ENCODE assay signal across 11 mouse cellular contexts in the genomic region with DNA sequence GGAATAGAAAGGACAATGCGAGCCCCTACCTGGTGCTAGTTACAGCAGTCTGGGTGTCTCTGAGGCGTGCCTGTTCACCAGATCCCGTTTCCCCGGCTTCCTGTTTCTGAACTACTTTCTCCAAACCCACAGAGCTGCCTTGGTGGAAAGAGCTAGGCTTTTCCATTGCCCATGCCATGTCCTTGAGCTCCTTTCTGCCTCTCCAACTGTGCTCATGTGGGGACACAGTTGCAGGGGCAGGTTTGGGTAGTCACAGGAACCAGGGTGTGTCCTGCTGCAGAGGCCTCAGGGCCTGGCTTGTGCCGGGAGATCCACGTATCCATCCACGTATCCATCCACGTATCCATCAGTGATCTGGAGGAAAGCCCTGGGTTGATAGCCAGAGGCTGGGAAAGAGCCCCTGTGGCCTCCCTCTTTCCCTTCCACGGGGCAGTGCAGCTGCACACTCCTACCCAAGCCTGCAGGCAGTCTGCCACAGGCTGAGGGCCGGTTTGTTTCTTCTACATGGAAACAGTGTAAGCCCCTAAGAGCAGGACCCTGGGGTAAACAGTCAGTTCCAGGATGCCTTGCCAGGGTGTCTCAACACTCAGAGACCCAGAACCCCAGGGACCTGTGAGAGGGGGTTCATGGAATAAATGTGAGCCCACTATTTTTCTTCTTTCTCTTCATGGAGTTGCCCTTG. TPM values are rescaled to one million over a fixed set of nuclear protein-coding genes. Genes with fewer than 3 reads are reported as not detected.
DNase-seq lines count a peak whose midpoint lies in the region; ATAC-seq and TF ChIP-seq lines count a peak whose summit lies in the region.
"Had no signal": no experiment of that assay in that cellular context is flagged by ENCODE, and none has a peak within 500 bp of the region (broad histone marks: within the 10 kb centered on the region; RNA-seq: fewer than 3 reads in every experiment).

No protein-coding gene starts in this region.

- no peaks in the 10 kb centered on the region for H3K9me3 ChIP-seq in hindbrain, postnatal 0 days (ENCODE audit: low read length)

- H3K36me3 ChIP-seq in hindbrain, postnatal 0 days (ENCODE audit: insufficient read depth, low read length) = no peaks in the 10 kb centered on the region

- H3K4me3 ChIP-seq in hindbrain, postnatal 0 days (ENCODE audit: low read length) = no peak overlapping the region
- no peak overlapping the region for H3K4me3 ChIP-seq in left cerebral cortex, adult 2 months

- TF ChIP-seq CTCF in hindbrain, postnatal 0 days (IDR thresholded peaks at IDR 0.05; ENCODE audit: low read depth) = no peak
- TF ChIP-seq CTCF in left cerebral cortex, adult 2 months (IDR thresholded peaks at IDR 0.05) = no peak

- DNase-seq in kidney, adult 11 months = peak; percentile 36
- no peak for DNase-seq in kidney, postnatal 10 days
- DNase-seq in 416B (ENCODE audit: low read depth) = peak; percentile 60
- DNase-seq in NIH3T3 (ENCODE audit: low read depth) = peak; percentile 70
- DNase-seq in hindbrain, postnatal 0 days (ENCODE audit: low spot score) = no peak
- DNase-seq in left cerebral cortex, adult 2 months (ENCODE audit: extremely low spot score in 1 of 2, low spot score in 2 of 2) = no peak
- no peak for DNase-seq in right cerebral cortex, postnatal 14 days
- no peak for DNase-seq in layer of hippocampus, postnatal 14 days (ENCODE audit: low spot score in 2 of 2)
- DNase-seq: lung, postnatal 14 days; retina, postnatal 1 day had no signal

- H3K4me2 ChIP-seq in hindbrain, postnatal 0 days (ENCODE audit: low read depth, low read length) = no peak overlapping the region

- no peak for ATAC-seq in hindbrain, postnatal 0 days
- ATAC-seq: inflammation-experienced regulatory T-cells, adult 6 months had no signal

- peak overlapping the region; percentile 41; the same call in 1 of the 2 replicates for H3K27ac ChIP-seq in hindbrain, postnatal 0 days
- no peak overlapping the region for H3K27ac ChIP-seq in left cerebral cortex, adult 2 months

- H3K27me3 ChIP-seq in hindbrain, postnatal 0 days (ENCODE audit: insufficient read depth, low read length) = no peaks in the 10 kb centered on the region

- no peak overlapping the region for H3K9ac ChIP-seq in hindbrain, postnatal 0 days (replicated peaks; ENCODE audit: low read length)

- intact Hi-C loops in left cerebral cortex, adult 2 months (cut with DNase I) = no loop called here

- peaks cover 17% of the 10 kb centered on the region for H3K4me1 ChIP-seq in hindbrain, postnatal 0 days (ENCODE audit: insufficient read depth, low read length)

- 55% methylated on average over 10 of the region's 10 CpGs for WGBS in hindbrain, postnatal 0 days

RNA-seq across cellular contexts. Expression of gene Mrps23, which starts 38.4 kb away (rescaled TPM):
- 29.0 and 48.7 TPM in 2 replicates for total RNA-seq in hindbrain, postnatal 0 days (2014; rRNA removed)
- 66.4 and 67.1 TPM in 2 replicates for polyA plus RNA-seq in hindbrain, postnatal 0 days (2015; fragmentation: Nextera tagmentation; extraction: Ambion mirVana)
- 10 to 100 TPM; 66.4 to 71.1 TPM for total RNA-seq in left cerebral cortex, adult 2 months (2021)
- 10 to 100 TPM; 58.2 to 61.3 TPM for total RNA-seq in layer of hippocampus, postnatal 14 days (2021)

Comparison
In these comparisons a context has a peak if more than half of its experiments do, and no peak if none do; other contexts are left out.
1. DNase-seq: peak in kidney, adult 11 months (single experiment), 416B (single experiment) and NIH3T3 (single experiment); none in kidney, postnatal 10 days (single experiment), hindbrain, postnatal 0 days (single experiment), left cerebral cortex, adult 2 months (0 of 2), right cerebral cortex, postnatal 14 days (single experiment) and layer of hippocampus, postnatal 14 days (0 of 2).